Mouse (Mus musculus) ovary, adult 18-20 months (tissue): ENCODE measurements at regions not wholly inside any gene's neighbourhood (a gene's known extent, or its start where the extent isn't known, plus 50 kb on each side); places are given as distances from the start of the nearest gene placed in this dataset.
"Not testable (repeated sequence)": the region's sequence is repeated elsewhere in the genome, so short reads cannot be mapped to it uniquely, and the experiment has no call there.

Source experiments
- DNase-seq: peaks from one replicate; pipeline ENCODE4 v3.0.0; 2022; ENCODE audit warnings: low spot score, mixed read lengths

- DNase-seq, result no peak
Observed at GRCm38 (mm10) chr14:19327321-19327720, 91.4 kb downstream of the Gm21738 start.

- no peak for DNase-seq
Observed at GRCm38 (mm10) chr14:19311614-19312013, 107.1 kb downstream of the Gm21738 start.

GRCm38 (mm10) chr14:19302859-19303258 lies 115.9 kb downstream of the Gm21738 start:
- not testable (repeated sequence) for DNase-seq

- no peak for DNase-seq
Observed at GRCm38 (mm10) chr14:19279096-19279495, 139.6 kb downstream of the Gm21738 start.

- DNase-seq, result peak; percentile 10
Observed at GRCm38 (mm10) chr14:19277777-19278385, 140.8 kb downstream of the Gm21738 start.
